16 mouse cellular contexts compared by ENCODE assay signal in the genomic region with DNA sequence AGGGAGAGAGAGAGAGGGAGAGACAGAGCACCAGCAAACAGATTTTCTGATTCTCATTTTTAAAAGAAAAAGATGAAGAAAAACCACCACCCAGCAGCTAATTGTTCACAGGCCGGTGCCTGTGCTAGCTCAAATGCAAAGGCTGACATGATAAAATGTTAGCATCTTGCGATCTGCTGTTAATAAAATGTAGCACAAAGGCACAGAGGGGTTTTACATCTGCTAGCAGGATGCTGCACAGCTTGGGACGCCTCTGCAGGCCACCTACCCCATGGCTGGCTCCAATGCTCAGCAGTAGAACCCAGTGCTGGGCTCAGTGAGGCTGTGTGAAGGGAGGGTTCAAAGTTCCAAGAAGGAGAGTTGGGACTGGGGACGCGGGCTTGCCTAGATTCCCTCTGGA. TPM values are rescaled to one million over a fixed set of nuclear protein-coding genes. Genes with fewer than 3 reads are reported as not detected.
"Had no signal": no experiment of that assay in that cellular context is flagged by ENCODE, and none has a peak within 500 bp of the region (broad histone marks: within the 10 kb centered on the region; RNA-seq: fewer than 3 reads in every experiment).

No protein-coding gene starts in this region.

- H3K4me2 ChIP-seq: intestine, embryonic 15.5 days; kidney, embryonic 15.5 days; limb, embryonic 13.5 days; liver, embryonic 11.5 days; liver, embryonic 15.5 days; midbrain, embryonic 13.5 days had no signal

- DNase-seq: kidney, adult 2 months; kidney, postnatal 14 days; lung, adult 2 months; lung, postnatal 36 days; right cerebral cortex, postnatal 25 days; thymus, postnatal 36 days had no signal

- ATAC-seq: intestine, embryonic 15.5 days; lung, postnatal 0 days; midbrain, embryonic 13.5 days had no signal

- H3K9me3 ChIP-seq: intestine, embryonic 15.5 days; kidney, embryonic 15.5 days; limb, embryonic 13.5 days; liver, embryonic 15.5 days; midbrain, embryonic 13.5 days had no signal

- H3K4me1 ChIP-seq: intestine, embryonic 15.5 days had no signal

- H3K27ac ChIP-seq: intestine, embryonic 15.5 days; kidney, embryonic 15.5 days; limb, embryonic 13.5 days; liver, embryonic 15.5 days; midbrain, embryonic 13.5 days had no signal

- H3K9ac ChIP-seq: intestine, embryonic 15.5 days; kidney, embryonic 15.5 days; limb, embryonic 13.5 days; liver, embryonic 15.5 days; midbrain, embryonic 13.5 days had no signal

- H3K4me3 ChIP-seq: intestine, embryonic 15.5 days; kidney, embryonic 15.5 days; limb, embryonic 13.5 days; liver, embryonic 15.5 days; midbrain, embryonic 13.5 days had no signal

- H3K36me3 ChIP-seq: intestine, embryonic 15.5 days; kidney, embryonic 15.5 days; limb, embryonic 13.5 days; liver, embryonic 15.5 days; midbrain, embryonic 13.5 days had no signal

RNA-seq across cellular contexts. Expression of gene Dmrtb1, which starts 13.3 kb away (rescaled TPM):
- polyA plus RNA-seq: intestine, embryonic 15.5 days; kidney, embryonic 15.5 days; large intestine, adult 2 months; liver, embryonic 11.5 days; liver, embryonic 15.5 days; lung, adult 2 months; small intestine, adult 2 months; stomach, embryonic 16.5 days had no signal
